Mouse (Mus musculus) R1 (cell line): ENCODE results near the gene Itga7.
A peak's percentile ranks its signal among the peaks of the same experiment; 100 is the strongest.

Source experiments
- DNase-seq: peaks from one replicate; pipeline ENCODE4 v3.0.0-alpha.2; 2018; ENCODE audit warnings: low read depth, low spot score

Gene Itga7

DNA sequence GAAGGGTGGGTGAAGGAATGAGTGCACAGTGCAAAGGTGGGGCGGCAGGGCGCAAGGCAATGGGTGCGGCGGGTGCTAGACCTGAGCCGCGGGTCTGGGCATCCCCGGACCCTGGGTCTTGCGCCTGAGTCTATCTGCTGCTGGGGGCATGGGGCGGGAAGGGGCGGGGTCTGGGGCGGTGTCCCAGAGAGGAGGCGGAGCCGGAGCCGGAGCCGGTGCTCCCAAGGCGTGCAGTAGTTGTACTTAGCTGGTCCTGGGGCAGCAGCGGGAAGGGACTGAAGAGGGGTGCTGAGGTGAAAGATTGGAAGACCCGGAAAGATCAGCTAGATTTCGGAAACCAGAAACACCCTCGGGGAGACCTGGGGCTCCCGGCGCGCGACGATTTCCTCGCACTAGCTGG, at the start of gene Itga7:
Gene Itga7, plus strand, starts transcription at position 245 of the 400 bp plus-strand sequence.
- peak; percentile 76 for DNase-seq

DNA sequence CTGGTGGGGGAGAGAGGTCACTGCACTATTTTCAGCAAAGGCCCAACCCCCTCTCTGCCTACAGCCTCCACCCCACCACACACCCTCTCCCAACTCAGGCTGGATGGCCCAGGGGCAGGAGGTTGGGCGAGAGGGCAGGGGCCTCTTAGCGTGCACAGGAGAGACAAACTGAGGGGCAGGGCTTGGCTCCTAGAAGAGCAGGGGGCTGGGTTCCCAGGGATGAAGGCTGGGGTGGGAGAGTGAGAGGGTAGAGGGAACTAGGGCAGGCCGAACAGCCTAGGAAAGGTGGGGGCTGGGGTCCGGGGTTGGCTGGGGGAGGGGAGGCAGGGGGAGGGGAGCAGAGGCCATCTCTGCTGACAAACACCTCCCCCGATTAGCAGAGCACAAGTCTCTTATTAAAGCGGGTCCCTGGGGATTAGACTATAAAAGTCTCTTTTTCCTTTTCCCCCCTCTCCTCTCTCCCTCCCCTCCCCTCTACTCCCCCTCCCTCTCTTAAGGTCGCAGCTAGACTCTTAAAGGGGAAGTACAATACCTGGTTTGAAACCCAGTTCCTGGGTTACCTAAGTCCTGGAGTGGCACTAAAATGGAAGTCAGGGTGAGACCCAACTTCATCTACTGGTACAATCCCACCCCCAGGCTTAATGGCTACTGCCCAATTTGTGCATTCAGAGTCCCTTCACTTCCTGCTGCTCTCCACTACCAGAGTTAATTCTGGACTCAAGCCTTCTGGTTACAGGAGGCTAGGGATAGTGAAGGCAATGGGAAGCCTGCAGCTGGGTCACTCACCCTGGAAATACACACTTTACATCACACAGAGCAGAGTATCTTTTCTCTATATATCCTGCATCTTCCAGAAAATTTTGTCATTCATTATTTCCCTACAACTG, 44.4 kb upstream of the Itga7 start:
- DNase-seq = peak; percentile 59

DNA sequence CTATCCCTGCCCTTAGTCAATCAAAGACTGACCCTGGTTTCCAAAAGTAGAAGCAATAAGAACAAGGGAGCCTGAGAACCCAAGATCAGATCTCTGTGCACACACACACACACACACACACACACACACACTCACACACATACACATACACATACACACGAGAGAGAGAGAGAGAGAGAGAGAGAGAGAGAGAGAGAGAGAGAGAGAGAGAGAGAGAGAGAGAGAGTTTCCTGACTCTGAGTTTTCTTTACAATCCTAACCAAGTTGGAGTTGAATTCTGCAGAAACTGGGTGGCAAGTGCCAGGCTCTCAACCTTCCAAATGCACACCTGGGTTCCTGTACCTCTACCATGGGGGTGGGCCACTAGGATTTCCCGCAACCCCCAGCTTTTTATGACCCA, 43.8 kb upstream of the Itga7 start:
- DNase-seq = no peak

DNA sequence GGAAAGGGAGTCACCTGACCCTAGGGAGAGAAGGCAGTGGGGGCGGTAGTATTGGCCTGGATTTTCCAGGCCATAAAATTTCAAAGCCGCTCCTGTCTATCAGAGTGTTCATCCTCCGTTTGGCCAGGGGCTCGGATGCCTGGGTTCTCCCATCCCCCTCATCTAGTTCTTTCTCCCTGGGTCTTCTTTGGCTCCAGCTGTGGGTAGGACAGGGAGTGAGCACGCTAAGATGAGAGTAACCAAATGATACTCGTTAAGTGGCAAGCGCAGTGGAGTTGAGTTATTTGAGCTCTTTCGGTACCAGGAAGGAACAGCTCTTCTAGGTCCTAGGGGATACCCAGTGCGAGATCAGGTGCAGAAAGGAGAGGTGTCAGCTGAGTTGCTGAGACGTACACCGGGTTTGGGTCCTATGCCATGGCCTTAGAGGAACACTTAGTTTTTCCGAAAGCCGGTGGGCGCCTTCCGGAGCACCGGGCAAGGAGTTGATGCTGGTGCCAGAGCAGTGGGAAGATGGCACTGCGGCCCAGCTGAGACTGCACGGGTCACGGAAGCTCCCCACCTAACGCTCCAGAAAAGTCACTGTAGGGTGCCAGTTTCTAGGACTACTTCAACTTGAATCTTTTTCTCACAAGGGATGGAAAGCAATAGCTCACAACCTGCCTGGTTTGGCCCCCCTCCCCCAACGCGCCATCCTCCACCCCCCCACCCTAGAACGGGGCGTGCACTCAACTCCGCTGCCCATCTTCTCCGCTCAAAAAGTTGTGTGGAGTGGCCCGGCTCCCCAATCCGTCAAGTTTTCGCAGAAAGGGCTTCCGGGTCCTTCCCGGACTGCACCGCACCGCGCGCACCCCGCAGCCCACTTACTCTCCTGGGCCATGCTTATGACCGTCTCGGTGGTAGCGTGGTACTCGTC, 43.0 kb upstream of the Itga7 start:
- DNase-seq = no peak

DNA sequence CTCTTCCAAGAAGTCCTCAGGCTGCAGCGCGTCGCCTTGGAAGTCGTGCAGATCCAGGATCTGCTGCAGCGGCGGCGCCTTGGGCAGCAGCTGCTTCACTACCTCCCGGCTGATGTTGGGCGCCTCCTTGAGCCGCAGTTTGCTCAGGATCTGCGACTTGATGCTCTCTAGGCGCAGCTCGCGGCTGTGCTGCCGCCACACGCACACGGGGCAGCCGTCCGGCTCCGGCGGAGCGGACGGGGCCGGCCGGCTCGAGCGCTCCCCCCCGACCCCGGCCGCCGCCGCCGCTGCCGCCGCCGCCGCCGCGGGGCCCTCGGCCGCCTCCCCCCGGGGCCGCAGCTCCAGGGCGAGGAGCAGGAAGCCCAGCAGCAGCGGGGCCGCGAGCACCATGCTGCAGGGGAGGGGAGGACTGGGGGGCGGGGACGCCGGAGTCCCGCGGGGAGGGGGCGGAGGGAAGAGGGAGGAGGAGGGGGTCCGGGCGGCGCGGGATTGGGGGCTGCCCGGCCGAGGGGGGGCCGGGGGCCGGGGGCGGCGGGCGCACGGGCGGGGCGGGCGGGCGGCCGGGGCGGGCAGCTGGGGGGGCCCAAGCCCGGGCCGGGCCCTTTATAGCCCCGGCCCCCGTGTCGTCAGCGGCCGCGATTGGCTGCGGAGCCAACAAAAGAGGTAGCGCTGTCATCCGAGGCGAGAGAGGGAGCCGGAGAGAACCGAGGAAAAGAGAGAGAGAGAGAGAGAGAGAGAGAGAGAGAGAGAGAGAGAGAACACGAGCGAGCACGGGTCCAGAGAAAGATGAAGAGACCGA, 42.1 kb upstream of the Itga7 start, which contains the start of gene Gdf11:
Gene Gdf11, minus strand, starts transcription at position 423 of the 799 bp plus-strand sequence.
- DNase-seq = peak; percentile 83

DNA sequence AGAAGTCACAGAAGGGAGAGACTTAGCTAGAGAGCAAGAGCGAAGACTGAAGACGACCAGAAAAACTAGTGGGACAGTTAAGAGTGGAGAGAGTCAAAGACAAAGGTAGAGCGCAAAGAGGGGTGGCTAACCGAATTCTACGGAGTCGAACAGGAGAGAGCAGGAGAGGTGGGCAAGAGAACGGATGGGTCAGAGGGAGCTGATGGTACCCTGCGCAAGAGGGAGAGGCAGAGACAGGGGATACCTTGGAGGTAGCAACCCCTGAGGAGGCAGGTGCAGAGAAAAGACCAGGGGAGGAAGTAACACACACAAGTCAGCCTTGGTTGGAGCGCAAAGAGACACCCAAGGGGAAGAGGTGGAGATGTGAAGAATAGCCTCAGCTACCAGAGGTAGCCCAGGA, 41.4 kb upstream of the Itga7 start:
- no peak for DNase-seq

DNA sequence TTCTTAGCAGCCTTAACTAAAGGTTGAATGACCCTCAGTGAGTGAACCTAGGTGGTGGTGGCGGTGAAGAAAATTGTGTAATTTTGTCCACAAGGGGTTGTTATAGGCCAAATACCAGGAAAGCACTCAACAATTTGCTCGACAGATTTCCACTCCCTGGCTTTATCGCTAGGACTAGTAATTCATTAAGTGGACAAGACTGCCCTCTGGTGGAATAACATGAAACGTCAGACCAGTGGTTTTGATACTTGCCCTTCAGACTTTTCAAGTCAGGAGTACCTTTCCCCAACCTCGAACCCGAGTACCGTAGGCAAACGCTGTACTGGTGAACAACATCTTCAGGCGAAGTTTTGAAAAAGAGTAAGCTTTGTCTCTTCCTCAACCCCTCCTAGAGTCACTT, 38.2 kb upstream of the Itga7 start:
- peak; percentile 91 for DNase-seq

DNA sequence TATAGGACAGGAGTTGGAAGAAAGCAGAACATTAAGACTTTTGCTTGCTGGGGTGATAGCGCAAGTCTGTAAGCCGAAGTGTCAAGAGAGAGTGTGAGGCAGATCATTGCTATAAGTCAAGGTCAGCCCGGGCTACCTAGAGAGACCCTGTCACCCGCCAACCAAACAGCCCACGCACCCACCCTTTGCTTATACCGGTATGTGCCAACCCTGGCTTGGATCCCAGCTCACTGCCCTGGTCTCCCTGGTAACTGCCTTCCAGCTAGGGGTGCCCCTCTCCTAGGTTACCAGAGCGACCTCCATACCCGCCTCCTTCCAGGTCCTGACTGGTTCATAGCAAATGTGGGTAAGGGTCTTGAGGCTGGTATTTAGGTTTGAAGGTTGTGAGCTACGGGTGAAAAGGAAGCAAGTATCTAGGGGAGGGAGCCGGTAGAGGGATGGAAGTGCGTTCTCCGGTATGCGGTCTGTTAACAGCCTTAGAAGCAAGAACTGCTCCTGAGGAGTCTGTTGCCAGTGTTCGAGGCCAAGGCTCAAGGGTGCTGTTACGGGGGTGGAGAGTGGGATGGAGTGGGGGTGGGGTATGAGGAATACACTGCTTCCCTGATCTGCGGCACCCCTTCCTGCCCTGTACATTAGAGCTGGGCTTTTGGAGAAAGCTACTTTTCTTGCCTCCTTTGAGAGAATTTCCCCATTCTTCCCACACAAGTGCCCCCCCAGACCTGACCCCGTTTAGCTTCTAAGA, 37.5 kb upstream of the Itga7 start:
- DNase-seq = no peak

DNA sequence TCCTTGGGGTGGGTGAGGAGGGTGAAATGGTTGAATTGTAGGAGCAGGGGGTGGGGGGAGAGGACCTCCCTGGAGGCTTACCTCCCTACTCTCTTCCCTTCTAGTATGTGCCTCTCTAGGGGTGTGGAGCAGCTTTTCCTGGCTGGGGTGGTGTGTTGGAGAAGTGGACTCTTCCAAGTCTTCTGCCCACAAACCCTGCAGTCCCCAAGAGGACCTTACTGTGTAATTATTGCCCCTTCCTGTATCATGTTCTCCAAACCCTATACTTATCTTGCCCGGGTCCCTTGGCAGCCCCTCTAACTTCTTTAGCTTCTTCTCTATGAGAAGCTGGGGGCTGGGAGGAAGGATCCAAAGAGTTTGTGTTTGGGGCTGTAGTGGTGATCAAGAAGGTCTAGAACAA, 36.8 kb upstream of the Itga7 start:
- DNase-seq = no peak

DNA sequence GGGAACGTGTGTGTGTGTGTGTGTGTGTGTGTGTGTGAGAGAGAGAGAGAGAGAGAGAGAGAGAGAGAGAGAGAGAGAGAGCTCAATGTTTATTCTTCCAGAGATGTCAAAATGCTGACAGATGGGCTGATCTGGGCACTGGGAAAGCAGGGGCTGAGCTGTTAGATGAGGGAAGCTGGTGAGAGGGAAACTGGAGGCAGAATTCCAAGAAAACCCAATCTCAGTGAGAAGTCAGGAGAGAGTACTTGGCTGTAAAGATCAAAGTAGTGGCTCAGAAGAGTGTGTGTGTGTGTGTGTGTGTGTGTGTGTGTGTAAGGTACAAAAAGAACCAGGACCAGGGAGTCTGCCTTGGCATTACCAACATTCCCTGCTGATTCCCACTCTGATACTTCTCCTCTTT, 36.1 kb upstream of the Itga7 start:
- DNase-seq = no peak

DNA sequence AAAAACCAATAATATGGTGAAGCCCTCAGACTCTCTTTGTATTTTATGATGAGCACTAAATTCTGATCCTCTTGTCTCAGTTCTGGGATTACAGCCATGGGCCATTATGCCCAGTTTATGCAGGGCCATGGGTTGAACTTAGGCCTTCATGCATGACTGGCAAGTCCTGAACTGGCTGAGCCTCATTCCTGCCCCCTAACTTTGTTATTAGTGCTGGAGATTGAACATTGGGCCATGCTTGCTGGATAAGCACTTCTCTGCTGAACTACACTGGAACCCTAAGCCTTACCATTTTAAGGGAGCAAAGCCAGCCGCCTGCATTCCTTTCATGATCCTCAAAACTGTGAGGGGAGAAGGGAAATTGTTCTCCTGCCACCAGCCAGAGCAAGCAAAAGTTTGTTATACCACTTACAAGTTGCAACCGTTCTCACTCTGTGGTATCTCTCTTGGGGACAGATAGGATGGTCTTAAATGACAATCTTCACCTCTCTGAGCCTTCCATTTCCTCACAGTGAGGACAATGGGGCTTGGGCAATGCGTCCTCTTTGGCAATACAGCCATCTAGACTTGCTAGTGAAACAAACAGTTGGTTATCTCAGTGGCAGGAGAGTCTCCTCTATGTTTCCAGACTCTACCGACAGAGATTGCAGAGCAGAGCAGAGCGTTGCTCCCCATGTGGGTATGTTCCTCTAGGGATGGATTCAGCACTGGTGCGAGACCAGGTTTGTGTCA, 33.7 kb upstream of the Itga7 start:
- no peak for DNase-seq

DNA sequence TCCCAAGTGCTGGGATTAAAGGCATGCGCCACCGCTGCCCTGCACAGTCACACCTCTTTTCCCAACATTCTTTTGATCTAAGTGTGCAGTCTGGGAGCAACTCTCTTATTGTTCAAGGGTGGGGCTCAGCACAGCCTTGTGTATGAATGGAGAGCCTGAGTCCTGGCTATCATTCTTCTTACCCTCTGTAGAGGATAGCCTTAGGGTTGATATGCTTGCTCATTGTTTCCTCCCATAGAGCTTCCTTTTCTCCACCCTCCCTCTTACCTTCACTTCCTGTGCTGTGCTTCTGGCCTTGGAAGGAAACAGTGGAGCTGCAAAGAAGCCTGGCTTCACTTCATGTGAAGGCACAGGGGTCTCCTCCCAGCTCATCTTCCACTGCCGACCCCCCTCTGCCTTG, 32.9 kb upstream of the Itga7 start, which contains the start of gene Cd63:
Gene Cd63, plus strand, starts transcription at position 292 of the 400 bp plus-strand sequence.
- peak; percentile 94 for DNase-seq

DNA sequence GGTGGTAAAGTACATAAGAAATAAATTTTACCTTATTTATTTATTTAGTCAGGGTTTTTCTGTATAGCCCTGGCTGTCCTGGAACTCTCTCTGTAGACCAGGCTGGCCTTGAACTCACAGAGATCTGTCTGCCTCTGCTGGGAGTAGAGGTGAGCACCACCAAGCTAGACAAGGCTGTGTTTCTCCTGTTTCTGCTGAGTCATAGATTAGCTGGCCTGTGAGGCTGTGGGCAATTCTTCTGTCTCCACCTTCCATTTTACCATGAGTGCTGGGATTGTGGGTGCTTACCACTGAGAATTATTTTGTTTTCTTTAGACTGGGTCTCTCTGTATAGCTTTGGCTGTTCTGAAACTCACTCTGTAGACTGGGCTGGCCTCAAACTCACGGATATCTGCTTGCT, 32.2 kb upstream of the Itga7 start:
- peak; percentile 52 for DNase-seq

DNA sequence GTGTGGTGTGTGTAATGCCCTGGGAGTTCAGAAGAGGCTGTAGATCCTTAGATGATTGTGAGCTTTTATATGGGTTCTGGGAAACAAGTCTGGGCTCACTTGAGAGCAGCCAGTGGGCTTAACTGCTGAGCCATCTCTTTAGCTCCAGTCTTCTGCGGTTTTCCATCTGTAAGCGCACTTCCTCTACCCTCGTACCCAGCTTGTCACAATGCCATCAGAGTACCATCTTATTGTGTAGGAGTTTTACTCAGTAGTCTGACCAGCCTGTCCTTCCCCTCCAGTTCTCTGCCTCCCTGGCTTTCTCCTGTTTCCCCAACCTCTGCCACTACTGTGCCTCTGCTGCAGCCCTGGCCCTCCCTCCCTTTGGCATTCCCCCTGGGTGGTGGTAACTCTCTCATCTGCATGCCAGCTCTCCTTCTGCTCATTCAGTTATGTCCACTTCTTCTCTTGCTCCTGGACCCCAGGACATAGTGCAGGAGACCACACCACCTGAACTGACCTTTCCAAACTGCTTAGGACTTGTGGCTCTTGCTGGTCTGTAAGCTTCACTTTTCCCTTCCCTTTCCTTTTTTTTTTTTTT, 31.1 kb upstream of the Itga7 start:
- DNase-seq = no peak

DNA sequence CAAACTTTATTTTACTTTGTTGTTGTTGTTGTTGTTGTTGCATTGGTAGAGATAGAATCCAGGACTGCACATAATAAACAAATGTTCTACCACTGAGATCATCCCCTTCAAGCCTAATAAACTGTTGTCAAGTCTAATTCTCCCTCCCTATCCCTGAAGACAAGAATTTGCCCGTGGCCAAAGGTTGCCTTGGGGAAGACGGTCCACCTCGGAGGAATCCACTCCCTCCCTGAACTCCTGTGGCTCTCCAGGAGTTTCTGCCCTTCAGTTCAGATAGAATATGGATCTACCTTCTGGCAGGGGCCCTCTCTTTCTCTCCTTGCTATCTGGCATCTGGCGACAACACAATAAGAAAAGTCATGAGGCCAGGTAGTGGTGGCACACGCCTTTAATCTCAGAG, 28.8 kb upstream of the Itga7 start:
- DNase-seq = no peak

DNA sequence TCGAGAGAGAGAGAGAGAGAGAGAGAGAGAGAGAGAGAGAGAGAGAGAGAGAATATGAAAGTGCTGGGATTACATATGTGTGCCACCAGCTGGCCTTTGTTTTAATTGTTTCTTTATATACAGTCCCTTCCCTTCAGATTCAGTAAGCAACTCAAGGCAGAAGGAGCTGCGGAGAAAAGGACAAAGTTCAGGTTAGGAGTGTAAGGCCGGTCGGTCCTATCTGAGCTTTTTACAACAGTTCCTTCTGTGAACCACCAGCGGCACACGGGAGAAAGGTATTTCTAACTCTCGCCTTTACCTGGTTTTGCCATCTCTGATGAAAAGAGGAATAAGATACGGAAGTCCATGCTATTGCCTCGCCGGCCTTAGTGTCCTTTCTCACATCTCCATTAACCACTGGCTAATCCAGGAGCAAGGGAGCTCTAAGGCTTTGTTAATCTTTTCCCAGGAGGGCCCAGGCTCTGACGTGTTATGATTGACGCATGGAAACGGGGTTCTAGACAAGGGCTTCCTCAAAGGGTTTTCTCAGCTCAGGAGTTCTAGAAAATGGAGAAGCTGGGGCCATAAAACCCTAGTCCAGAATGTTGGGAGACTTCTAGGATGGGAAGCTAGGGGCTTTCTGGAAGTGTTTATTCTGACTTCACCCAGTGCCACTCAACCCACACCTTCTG, 24.7 kb upstream of the Itga7 start:
- peak; percentile 50 for DNase-seq

DNA sequence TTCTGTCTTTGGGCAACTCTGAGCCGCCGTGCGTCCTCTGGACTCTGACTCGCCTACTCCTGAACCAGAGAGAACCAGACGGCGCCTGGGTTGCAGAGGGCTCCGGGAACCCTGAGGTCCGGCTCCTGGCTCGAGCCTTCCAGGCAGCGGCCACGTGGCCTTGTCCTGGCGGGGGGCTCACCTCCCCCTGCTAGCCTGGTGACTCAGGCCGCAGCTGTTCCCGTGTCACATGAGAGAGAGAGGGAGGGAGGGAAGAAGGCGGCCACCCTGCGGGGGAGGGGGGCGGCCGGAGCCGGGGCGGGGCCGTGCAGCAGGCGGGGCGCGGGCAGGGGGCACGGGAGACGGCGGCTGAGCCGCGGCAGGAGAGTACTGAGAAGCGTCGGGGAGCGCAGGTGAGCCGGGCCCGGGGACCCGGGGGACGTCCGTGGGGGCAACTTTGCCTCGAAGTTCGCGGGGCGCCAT, 24.0 kb upstream of the Itga7 start:
- peak; percentile 87 for DNase-seq

DNA sequence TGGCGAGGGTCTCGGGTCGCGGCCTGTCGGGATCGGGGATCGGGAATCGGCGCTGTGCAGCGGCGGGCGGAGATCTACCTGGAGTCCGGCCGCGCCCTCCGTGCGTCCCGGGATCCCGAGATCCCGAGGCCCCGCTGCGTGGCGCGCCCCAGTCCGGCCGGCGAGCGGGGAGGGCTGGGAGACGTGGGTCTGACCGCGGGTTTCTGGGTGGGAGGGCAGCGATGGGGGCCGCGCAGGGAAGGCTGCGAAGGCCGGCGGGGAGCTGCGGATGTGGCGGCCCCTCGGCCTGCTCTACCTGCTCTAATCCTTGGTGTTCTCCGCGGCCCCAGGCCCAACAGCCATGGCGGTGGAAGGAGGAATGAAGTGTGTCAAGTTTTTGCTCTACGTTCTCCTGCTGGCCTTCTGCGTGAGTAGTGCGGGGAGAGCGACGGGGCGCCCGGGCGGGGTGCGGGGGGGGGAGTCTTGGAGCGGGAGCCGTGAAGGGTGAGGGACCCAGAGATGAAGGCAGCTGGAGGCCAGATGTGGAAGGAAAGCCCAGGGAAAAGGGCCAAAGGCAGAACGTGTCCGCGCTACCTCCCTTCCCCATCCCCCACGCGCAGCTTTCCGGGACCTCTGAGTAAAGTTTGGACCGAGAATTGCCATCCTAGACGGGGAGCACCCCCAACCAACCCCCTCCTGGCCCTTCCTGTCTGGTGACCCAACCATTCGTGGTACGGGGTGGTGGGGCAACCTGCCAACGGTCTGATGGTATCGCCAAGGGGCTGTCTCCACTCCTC, 23.4 kb upstream of the Itga7 start:
- DNase-seq = peak; percentile 56
